Mouse (Mus musculus) ES-Bruce4 (cell line): Measurements from ENCODE around the gene Slamf1.

Experiments
- CTCF ChIP-seq: IDR thresholded peaks from one replicate; pipeline ENCODE4 v1.8.1; 2011; ENCODE audit warnings: low read depth, low read length
- EP300 ChIP-seq: IDR thresholded peaks from 2 replicates; pipeline ENCODE4 v1.6.1; 2011; ENCODE audit warnings: low read depth, low read length; ENCODE audit not compliant: insufficient read depth

DNA sequence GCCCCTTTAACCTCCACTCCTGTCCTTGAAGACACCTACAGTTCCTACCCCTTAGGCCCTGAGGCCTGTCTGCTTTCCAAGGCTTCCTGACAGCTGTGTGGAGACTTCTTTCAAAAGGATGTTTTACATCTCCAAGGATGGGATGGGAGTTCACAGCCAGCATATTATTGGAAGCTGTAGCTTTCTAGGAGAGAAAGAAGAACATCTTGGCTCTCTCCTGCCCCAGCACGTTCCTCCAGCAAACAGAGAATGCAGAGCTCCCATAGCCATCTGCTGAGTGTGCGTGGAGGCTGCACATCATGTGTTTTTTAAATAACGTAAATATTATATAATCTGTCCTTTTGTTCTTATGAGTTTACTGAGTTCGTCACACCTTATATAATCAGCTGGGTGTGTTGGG is 8.9 kb downstream of the Slamf1 start:
- TF ChIP-seq EP300, result no peak
- no peak for TF ChIP-seq CTCF
